Mouse (Mus musculus): ENCODE results near the gene Fbln2.
"Not testable (repeated sequence)": the region's sequence is repeated elsewhere in the genome, so short reads cannot be mapped to it uniquely, and the experiment has no call there.

The Fbln2 gene

GRCm38 (mm10) chr6:91212155-91212554 lies at the start of gene Fbln2:
TSS of gene Fbln2 (plus strand) at chr6:91212455.
- DNase-seq (ENCODE audit: low read depth, low spot score) = not testable (repeated sequence)

- no peak for DNase-seq (ENCODE audit: low read depth, low spot score)
Observed at GRCm38 (mm10) chr6:91163195-91163911, 48.9 kb upstream of the Fbln2 start.

- no peak for DNase-seq (ENCODE audit: low read depth, low spot score)
Observed at GRCm38 (mm10) chr6:91164584-91164983, 47.7 kb upstream of the Fbln2 start.

- DNase-seq (ENCODE audit: low read depth, low spot score) = peak; percentile 79
Observed at GRCm38 (mm10) chr6:91165210-91165609, 47.0 kb upstream of the Fbln2 start.

GRCm38 (mm10) chr6:91167828-91168227 lies 44.4 kb upstream of the Fbln2 start:
- no peak for DNase-seq (ENCODE audit: low read depth, low spot score)

GRCm38 (mm10) chr6:91169129-91169528 lies 43.1 kb upstream of the Fbln2 start:
- DNase-seq (ENCODE audit: low read depth, low spot score) = no peak

GRCm38 (mm10) chr6:91171396-91171895 lies 40.8 kb upstream of the Fbln2 start:
- no peak for DNase-seq (ENCODE audit: low read depth, low spot score)

- no peak for DNase-seq (ENCODE audit: low read depth, low spot score)
Observed at GRCm38 (mm10) chr6:91172381-91172780, 39.9 kb upstream of the Fbln2 start.

- DNase-seq (ENCODE audit: low read depth, low spot score) = no peak
Observed at GRCm38 (mm10) chr6:91173221-91173880, 38.9 kb upstream of the Fbln2 start.

- DNase-seq (ENCODE audit: low read depth, low spot score) = no peak
Observed at GRCm38 (mm10) chr6:91174211-91174610, 38.0 kb upstream of the Fbln2 start.

GRCm38 (mm10) chr6:91180767-91181171 lies 31.5 kb upstream of the Fbln2 start:
- no peak for DNase-seq (ENCODE audit: low read depth, low spot score)

GRCm38 (mm10) chr6:91181320-91181719 lies 30.9 kb upstream of the Fbln2 start:
- DNase-seq (ENCODE audit: low read depth, low spot score) = no peak

- DNase-seq (ENCODE audit: low read depth, low spot score) = no peak
Observed at GRCm38 (mm10) chr6:91182075-91182490, 30.2 kb upstream of the Fbln2 start.

- no peak for DNase-seq (ENCODE audit: low read depth, low spot score)
Observed at GRCm38 (mm10) chr6:91183041-91183440, 29.2 kb upstream of the Fbln2 start.

- DNase-seq (ENCODE audit: low read depth, low spot score) = no peak
Observed at GRCm38 (mm10) chr6:91183980-91184379, 28.3 kb upstream of the Fbln2 start.

GRCm38 (mm10) chr6:91184776-91185175 lies 27.5 kb upstream of the Fbln2 start:
- no peak for DNase-seq (ENCODE audit: low read depth, low spot score)

GRCm38 (mm10) chr6:91185502-91185901 lies 26.8 kb upstream of the Fbln2 start:
- no peak for DNase-seq (ENCODE audit: low read depth, low spot score)

- DNase-seq (ENCODE audit: low read depth, low spot score) = peak; percentile 68
Observed at GRCm38 (mm10) chr6:91186161-91186931, 25.9 kb upstream of the Fbln2 start.

- DNase-seq (ENCODE audit: low read depth, low spot score) = no peak
Observed at GRCm38 (mm10) chr6:91186934-91187333, 25.3 kb upstream of the Fbln2 start.

GRCm38 (mm10) chr6:91187871-91188270 lies 24.4 kb upstream of the Fbln2 start:
- DNase-seq (ENCODE audit: low read depth, low spot score) = no peak

GRCm38 (mm10) chr6:91189971-91190370 lies 22.3 kb upstream of the Fbln2 start:
- DNase-seq (ENCODE audit: low read depth, low spot score) = no peak

GRCm38 (mm10) chr6:91191465-91191864 lies 20.8 kb upstream of the Fbln2 start:
- DNase-seq (ENCODE audit: low read depth, low spot score) = no peak
